Mouse (Mus musculus) cerebellum, adult (tissue): Measurements from ENCODE around the gene Rps23.
A peak's percentile ranks its signal among the peaks of the same experiment; 100 is the strongest.
"Not testable (repeated sequence)": the region's sequence is repeated elsewhere in the genome, so short reads cannot be mapped to it uniquely, and the experiment has no call there.

Source experiments
- ATAC-seq: cut with Nextera tagmentation; 2 replicates; pipeline ENCODE4 v1.9.2; 2017; ENCODE audit warnings: mild to moderate bottlenecking, moderate library complexity, mixed read lengths; ENCODE audit not compliant: insufficient number of reproducible peaks, low FRiP score, low TSS enrichment

The Rps23 gene

GRCm38 (mm10) chr13:90922751-90923612 is at the start of gene Rps23:
TSS of gene Rps23 (plus strand) at chr13:90922958.
- ATAC-seq = peak; percentile 94

GRCm38 (mm10) chr13:90881727-90882429 is 40.9 kb upstream of the Rps23 start:
- ATAC-seq = no peak

- peak; percentile 28; the same call in 1 of the 2 replicates for ATAC-seq
Observed at GRCm38 (mm10) chr13:90885856-90886532, 36.8 kb upstream of the Rps23 start.

GRCm38 (mm10) chr13:90886568-90886983 is 36.2 kb upstream of the Rps23 start:
- ATAC-seq = peak; percentile 33

GRCm38 (mm10) chr13:90890111-90890510 is 32.6 kb upstream of the Rps23 start:
- ATAC-seq = no peak

GRCm38 (mm10) chr13:90894819-90895218 is 27.9 kb upstream of the Rps23 start:
- no peak for ATAC-seq

- ATAC-seq = peak; percentile 66
Observed at GRCm38 (mm10) chr13:90896098-90896497, 26.7 kb upstream of the Rps23 start.

- ATAC-seq = no peak
Observed at GRCm38 (mm10) chr13:90896821-90897220, 25.9 kb upstream of the Rps23 start.

- no peak for ATAC-seq
Observed at GRCm38 (mm10) chr13:90905176-90905575, 17.6 kb upstream of the Rps23 start, which contains the start of gene Atp6ap1l. TSS of gene Atp6ap1l (minus strand) at chr13:90905355.

GRCm38 (mm10) chr13:90907376-90907775 is 15.4 kb upstream of the Rps23 start:
- no peak for ATAC-seq

- ATAC-seq = no peak
Observed at GRCm38 (mm10) chr13:90912760-90913674, 9.7 kb upstream of the Rps23 start.

- ATAC-seq = no peak
Observed at GRCm38 (mm10) chr13:90913675-90914192, 9.0 kb upstream of the Rps23 start.

- no peak for ATAC-seq
Observed at GRCm38 (mm10) chr13:90914721-90915120, 8.0 kb upstream of the Rps23 start.

GRCm38 (mm10) chr13:90923617-90924016 is 859 bp downstream of the Rps23 start:
- not testable (repeated sequence) for ATAC-seq

GRCm38 (mm10) chr13:90924072-90924471 is 1.3 kb downstream of the Rps23 start:
- ATAC-seq = no peak

GRCm38 (mm10) chr13:90925191-90925590 is 2.4 kb downstream of the Rps23 start:
- ATAC-seq = no peak

GRCm38 (mm10) chr13:90926125-90926765 is 3.5 kb downstream of the Rps23 start:
- no peak for ATAC-seq

- ATAC-seq = no peak
Observed at GRCm38 (mm10) chr13:90926938-90927633, 4.3 kb downstream of the Rps23 start.
